Mouse (Mus musculus) heart, embryonic 16.5 days (tissue): ENCODE results near the gene Tcf7. TPM values are rescaled to one million over a fixed set of nuclear protein-coding genes. Genes with fewer than 3 reads are reported as not detected.

ENCODE experiments used
- ATAC-seq: fragments of 200-750 bp; cut with Nextera tagmentation; replicated peaks from 2 replicates; pipeline ENCODE4 v1.8.0; 2017; ENCODE audit warnings: moderate number of reproducible peaks; ENCODE audit not compliant: insufficient read depth, low FRiP score; ENCODE audit errors: extremely low read depth
- H3K27ac ChIP-seq: fragments of 300-500 bp; sonication (generic); 2 replicates; pipeline ENCODE4 v1.5.1; 2014; ENCODE audit warnings: mild to moderate bottlenecking, low read length, control low read depth, moderate library complexity
- H3K27me3 ChIP-seq: fragments of 300-500 bp; sonication (generic); 2 replicates; pipeline ENCODE4 v1.6.1; 2014; ENCODE audit warnings: low read length, mixed read lengths; ENCODE audit not compliant: control insufficient read depth, insufficient read depth
- H3K36me3 ChIP-seq: fragments of 300-500 bp; sonication (generic); 2 replicates; pipeline ENCODE4 v1.6.1; 2014; ENCODE audit not compliant: control insufficient read depth, insufficient read depth
- H3K4me1 ChIP-seq: fragments of 300-500 bp; sonication (generic); 2 replicates; pipeline ENCODE4 v1.6.1; 2014; ENCODE audit warnings: low read length, mixed read lengths; ENCODE audit not compliant: control insufficient read depth, insufficient read depth
- H3K4me2 ChIP-seq: fragments of 300-500 bp; sonication (generic); 2 replicates; pipeline ENCODE4 v1.6.1; 2014; ENCODE audit warnings: low read depth, mild to moderate bottlenecking, control low read depth, low read length
- H3K4me3 ChIP-seq: fragments of 300-500 bp; sonication (generic); 2 replicates; pipeline ENCODE4 v1.5.1; 2014; ENCODE audit warnings: mild to moderate bottlenecking, control low read depth, low read length
- H3K9ac ChIP-seq: fragments of 300-500 bp; sonication (generic); 2 replicates; pipeline ENCODE4 v1.6.1; 2014; ENCODE audit warnings: low read length, control low read depth
- H3K9me3 ChIP-seq: fragments of 300-500 bp; sonication (generic); replicated peaks from 2 replicates; pipeline ENCODE4 v1.6.1; 2016; ENCODE audit warnings: low read length; ENCODE audit not compliant: control insufficient read depth
- WGBS: fragments of 180-500 bp; shearing (Covaris S2); extraction: QIAGEN DNeasy Blood & Tissue Kit; methylation state at CpG from one replicate; pipeline ENCODE4 v1.1.7; 2014; 5-methylcytosine and 5-hydroxymethylcytosine counted together
- polyA plus RNA-seq: library from polyadenylated mRNA; unstranded; fragments of >200 nt; fragmentation: Nextera tagmentation; extraction: Ambion mirVana; gene quantifications from 2 replicates; pipeline ENCODE4 v1.2.1, GENCODE M21; 2015

Tcf7 gene
- polyA plus RNA-seq, 1 experiment from 2014 or later = 65.0 TPM

- Histone ChIP-seq H3K27ac (no peak overlapping the region; the same call in 1 of the 2 replicates), H3K36me3 (no peaks in the 10 kb centered on the region), H3K27me3 (no peaks in the 10 kb centered on the region), H3K9me3 (no peaks in the 10 kb centered on the region), H3K4me2 (no peak overlapping the region), H3K4me1 (peaks cover 31% of the 10 kb centered on the region), H3K4me3 (no peak overlapping the region), H3K9ac (no peak overlapping the region)
- WGBS = 88% methylated on average over 4 of the region's 4 CpGs
- no peak for ATAC-seq
Observed at GRCm38 (mm10) chr11:52273942-52274330, 8.9 kb downstream of the Tcf7 start.

- H3K4me3 ChIP-seq = no peak overlapping the region
- no peak overlapping the region for H3K4me2 ChIP-seq
- H3K4me1 ChIP-seq = peaks cover 35% of the 10 kb centered on the region
- H3K27ac ChIP-seq = no peak overlapping the region
- H3K36me3 ChIP-seq = no peaks in the 10 kb centered on the region
- H3K27me3 ChIP-seq = no peaks in the 10 kb centered on the region
- H3K9ac ChIP-seq = no peak overlapping the region; the same call in 1 of the 2 replicates
- WGBS = 60% methylated on average over 11 of the region's 11 CpGs
- ATAC-seq = no peak
- no peaks in the 10 kb centered on the region for H3K9me3 ChIP-seq
Observed at GRCm38 (mm10) chr11:52273183-52273941, 9.5 kb downstream of the Tcf7 start.

- Histone ChIP-seq H3K9ac (0 out of 2 replicates have a peak overlapping the region, but pooled peaks have one; percentile 3), H3K27me3 (no peaks in the 10 kb centered on the region), H3K4me2 (no peak overlapping the region), H3K36me3 (no peaks in the 10 kb centered on the region), H3K9me3 (no peaks in the 10 kb centered on the region), H3K4me1 (peaks cover 41% of the 10 kb centered on the region), H3K4me3 (no peak overlapping the region), H3K27ac (no peak overlapping the region)
- WGBS = 49% methylated on average over 6 of the region's 6 CpGs
- no peak for ATAC-seq
Observed at GRCm38 (mm10) chr11:52272619-52273018, 10.2 kb downstream of the Tcf7 start.

- Histone ChIP-seq H3K4me1 (peaks cover 41% of the 10 kb centered on the region), H3K4me3 (no peak overlapping the region), H3K36me3 (no peaks in the 10 kb centered on the region), H3K27me3 (no peaks in the 10 kb centered on the region), H3K4me2 (no peak overlapping the region), H3K9ac (0 out of 2 replicates have a peak overlapping the region, but pooled peaks have one; percentile 3), H3K9me3 (no peaks in the 10 kb centered on the region), H3K27ac (no peak overlapping the region)
- ATAC-seq = no peak
- 86% methylated on average over 8 of the region's 8 CpGs for WGBS
Observed at GRCm38 (mm10) chr11:52271765-52272495, 10.9 kb downstream of the Tcf7 start.

- no peak for ATAC-seq
- H3K4me3 ChIP-seq = no peak overlapping the region
- no peaks in the 10 kb centered on the region for H3K27me3 ChIP-seq
- H3K9me3 ChIP-seq = no peaks in the 10 kb centered on the region
- H3K9ac ChIP-seq = no peak overlapping the region
- no peak overlapping the region for H3K4me2 ChIP-seq
- 57% methylated on average over 6 of the region's 6 CpGs for WGBS
- H3K36me3 ChIP-seq = no peaks in the 10 kb centered on the region
- peaks cover 55% of the 10 kb centered on the region for H3K4me1 ChIP-seq
- no peak overlapping the region for H3K27ac ChIP-seq
Observed at GRCm38 (mm10) chr11:52269841-52270240, 13.0 kb downstream of the Tcf7 start.

GRCm38 (mm10) chr11:52268104-52268835 lies 14.5 kb downstream of the Tcf7 start:
- H3K9me3 ChIP-seq = no peaks in the 10 kb centered on the region
- H3K9ac ChIP-seq = 0 out of 2 replicates have a peak overlapping the region, but pooled peaks have one; percentile 22
- ATAC-seq = no peak
- peak overlapping the region; percentile 6; the same call in 1 of the 2 replicates for H3K4me2 ChIP-seq
- no peaks in the 10 kb centered on the region for H3K36me3 ChIP-seq
- H3K4me1 ChIP-seq = peaks cover 49% of the 10 kb centered on the region
- no peaks in the 10 kb centered on the region for H3K27me3 ChIP-seq
- H3K27ac ChIP-seq = peak overlapping the region; percentile 10
- no peak overlapping the region for H3K4me3 ChIP-seq
- WGBS = 46% methylated on average over 7 of the region's 7 CpGs

GRCm38 (mm10) chr11:52267271-52267670 lies 15.5 kb downstream of the Tcf7 start:
- no peak for ATAC-seq
- WGBS = 80% methylated on average over 5 of the region's 5 CpGs

GRCm38 (mm10) chr11:52265616-52266307 lies 17.1 kb downstream of the Tcf7 start:
- Histone ChIP-seq H3K27me3 (no peaks in the 10 kb centered on the region), H3K4me2 (peak overlapping the region; percentile 19; the same call in 1 of the 2 replicates), H3K4me1 (peaks cover 35% of the 10 kb centered on the region), H3K9ac (no peak overlapping the region; the same call in 1 of the 2 replicates), H3K4me3 (no peak overlapping the region), H3K9me3 (no peaks in the 10 kb centered on the region), H3K36me3 (no peaks in the 10 kb centered on the region), H3K27ac (peak overlapping the region; percentile 56; the same call in 1 of the 2 replicates)
- ATAC-seq = no peak
- 21% methylated on average over 12 of the region's 12 CpGs for WGBS

More at GRCm38 (mm10) chr11:52267271-52267670, 15.5 kb downstream of the Tcf7 start:
- no peak overlapping the region for H3K9ac ChIP-seq
- no peak overlapping the region for H3K4me2 ChIP-seq
- no peaks in the 10 kb centered on the region for H3K27me3 ChIP-seq
- H3K4me3 ChIP-seq = no peak overlapping the region
- H3K9me3 ChIP-seq = no peaks in the 10 kb centered on the region
- peaks cover 39% of the 10 kb centered on the region for H3K4me1 ChIP-seq
- H3K36me3 ChIP-seq = no peaks in the 10 kb centered on the region
- H3K27ac ChIP-seq = no peak overlapping the region
